Mouse (Mus musculus) kidney, postnatal 14 days (tissue): Measurements from ENCODE around the gene Twnk.
"Not testable (repeated sequence)": the region's sequence is repeated elsewhere in the genome, so short reads cannot be mapped to it uniquely, and the experiment has no call there.

ENCODE experiments used
- DNase-seq: peaks from one replicate; pipeline ENCODE4 v3.0.0; 2022; ENCODE audit warnings: mixed read lengths

Gene Twnk

DNA sequence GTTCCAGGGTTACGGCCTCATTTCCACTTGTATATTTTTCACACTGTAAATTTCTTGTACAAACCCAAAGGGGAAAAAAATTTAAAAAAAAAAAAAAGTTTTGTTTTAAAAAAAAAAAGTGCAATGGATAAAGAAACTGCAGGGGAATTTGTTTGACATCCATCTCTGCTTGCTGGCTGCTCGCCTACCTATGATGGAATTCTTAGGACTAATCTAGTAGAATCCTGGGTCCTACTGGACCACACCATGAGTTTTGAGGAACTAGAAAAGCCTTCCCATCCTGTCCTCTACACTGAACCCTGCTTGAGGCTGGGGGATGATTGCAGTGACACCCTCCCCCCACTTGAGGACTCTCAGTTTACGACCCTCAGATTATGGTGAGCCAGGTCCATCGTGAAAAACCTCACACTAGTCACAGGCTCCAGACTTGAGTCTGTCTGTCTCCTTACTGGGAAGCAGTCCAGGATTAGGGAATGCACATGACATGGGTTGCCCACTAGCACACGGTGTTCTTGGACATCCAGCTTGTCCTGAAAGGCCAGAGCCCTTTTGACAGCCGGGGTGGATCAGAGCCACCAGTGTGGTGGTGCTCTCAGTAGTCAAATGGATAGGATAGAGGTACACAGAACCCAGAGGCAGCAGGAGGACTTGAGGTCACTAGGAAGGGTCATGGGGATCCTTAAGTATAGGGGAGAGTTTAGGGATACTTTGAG lies 21.7 kb downstream of the Twnk start:
- DNase-seq = no peak

DNA sequence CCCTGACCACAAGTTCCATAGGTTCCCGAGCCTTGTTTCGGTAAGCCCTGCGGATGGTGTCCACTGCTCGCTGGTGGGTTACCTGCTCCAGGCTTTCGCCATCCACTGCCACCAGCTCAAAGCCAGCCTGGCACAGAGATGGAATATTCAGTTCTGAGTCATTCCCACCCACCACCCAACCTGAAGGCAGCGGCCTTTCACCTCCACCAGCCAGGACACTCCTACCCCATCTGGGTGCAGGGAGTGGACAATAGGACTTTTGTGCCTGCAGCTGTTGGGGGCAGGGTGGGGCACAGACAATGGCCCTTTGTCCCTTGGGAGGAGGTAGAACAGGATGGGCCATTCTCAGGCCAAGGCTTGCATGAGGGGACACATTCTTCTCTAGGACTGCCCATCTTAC lies 22.4 kb downstream of the Twnk start:
- DNase-seq = no peak

DNA sequence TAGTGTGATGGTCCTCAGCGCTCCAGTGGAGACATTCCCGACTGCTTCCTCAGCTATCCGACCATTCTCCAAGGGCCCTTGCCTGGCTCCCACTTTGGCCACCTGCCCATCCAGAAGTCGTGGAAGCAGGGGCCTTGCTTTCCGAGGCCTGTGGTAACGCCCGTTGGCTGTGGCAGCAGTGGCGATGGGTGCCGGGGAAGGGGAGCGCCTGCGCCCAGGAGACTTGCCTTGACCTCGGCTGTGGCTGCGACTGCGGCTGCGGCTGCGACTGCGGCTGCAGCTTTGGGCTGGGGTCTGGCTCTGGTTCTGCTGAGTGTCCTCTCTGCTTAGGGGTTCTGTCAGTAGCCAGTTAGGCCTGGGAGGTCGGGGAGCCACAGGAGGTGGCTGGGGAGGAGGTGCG lies 23.3 kb downstream of the Twnk start:
- DNase-seq = no peak

DNA sequence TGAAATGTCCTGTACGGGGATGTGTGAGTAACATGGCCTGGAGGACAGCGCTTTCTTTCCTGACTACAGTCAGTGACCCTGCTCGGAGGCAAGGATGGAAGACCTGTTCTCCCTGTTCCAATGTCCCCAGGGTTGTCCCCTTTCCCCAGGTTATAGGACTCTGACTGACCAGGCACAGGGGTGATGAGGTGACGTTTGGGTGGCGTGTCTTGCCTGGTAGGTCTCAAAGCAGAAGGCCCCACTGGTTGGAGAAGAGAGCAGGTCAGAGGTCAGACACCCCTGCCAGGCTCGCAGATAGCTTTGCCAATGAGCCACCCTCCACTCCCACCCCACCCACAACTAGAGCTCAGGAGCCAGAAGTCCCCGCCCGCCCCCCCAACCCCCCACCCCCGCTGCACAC lies 24.1 kb downstream of the Twnk start:
- DNase-seq = no peak

DNA sequence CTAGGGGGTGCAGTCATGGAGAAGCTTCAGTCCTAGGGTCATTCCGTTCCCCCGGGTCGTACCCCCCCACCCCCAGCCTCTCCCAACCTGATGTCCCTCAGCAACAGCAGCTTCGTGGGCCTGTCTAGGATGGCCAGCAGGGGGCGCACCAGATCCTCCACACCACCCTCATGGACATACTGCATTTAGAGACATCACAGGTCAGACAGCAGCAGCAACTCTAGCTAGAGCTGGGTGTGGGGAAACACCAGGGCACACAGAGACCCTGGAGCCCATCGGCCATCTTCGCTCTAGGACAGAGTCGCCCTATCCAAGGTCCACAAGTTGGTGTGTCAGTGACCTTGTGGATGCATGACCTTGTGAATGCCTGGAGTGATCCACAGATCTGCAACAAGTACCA lies 24.6 kb downstream of the Twnk start:
- DNase-seq = peak; percentile 70

DNA sequence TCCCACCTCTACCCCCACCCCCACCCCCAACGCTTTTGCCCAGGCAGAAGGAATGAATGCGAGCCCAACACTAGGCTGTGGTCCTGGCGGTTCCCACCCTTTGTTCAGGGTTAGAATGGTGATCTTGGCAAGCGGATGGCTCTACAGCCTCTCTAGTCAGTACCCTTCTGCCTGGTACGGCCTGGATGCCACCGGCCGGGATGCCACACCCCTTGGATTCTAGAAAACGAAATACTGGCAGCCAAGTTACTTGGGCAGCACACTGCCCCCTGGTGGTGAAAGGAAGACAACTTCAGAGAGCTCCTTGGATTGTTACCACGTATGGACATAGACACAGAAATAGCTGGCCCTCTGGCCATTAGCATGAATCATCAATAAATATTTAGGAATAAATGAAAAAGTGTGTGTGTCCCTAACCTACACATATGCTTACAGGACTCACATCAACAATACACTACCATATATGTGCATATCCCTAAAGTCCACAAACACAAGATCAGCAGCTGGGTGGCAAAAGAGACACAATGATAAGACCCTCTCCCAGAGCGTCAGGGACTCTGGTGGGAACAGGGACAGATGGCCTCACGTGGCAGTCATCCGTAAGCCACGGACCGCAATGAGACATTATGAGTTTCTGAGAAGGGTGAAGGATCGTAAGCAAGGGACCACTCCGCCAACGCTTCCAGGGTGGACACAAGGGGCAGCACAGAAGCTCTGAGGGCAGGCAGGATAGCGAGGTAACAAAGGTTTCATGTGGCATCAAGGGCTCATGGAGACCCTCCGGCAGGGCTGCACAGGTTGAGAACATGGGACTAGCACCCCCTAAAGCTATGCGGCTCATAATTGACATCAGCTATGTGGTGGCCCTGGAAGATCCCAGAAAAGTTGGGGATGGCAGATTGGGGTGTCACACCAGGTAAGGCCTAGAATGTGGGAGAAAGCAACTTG lies 25.6 kb downstream of the Twnk start:
- peak; percentile 90 for DNase-seq

DNA sequence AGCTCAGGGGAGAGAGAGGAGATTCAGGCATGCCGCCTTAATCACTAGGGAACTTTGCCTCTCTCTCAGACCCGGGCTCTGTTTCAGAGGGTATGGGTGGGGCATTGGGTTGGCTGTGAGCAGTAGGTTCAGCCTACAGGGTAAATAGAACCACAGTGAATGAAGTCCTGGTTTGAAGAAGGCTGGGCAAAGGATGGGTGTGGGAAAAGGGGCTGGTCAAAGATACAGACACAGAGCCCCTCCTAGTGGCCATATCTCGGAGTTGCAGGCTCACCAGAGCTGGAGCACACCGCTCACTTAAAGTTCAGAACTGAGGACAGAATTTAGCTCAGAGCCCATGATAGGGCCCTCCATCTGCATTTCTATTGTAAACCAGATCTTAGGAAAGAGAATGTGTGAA lies 26.3 kb downstream of the Twnk start:
- peak; percentile 86 for DNase-seq

DNA sequence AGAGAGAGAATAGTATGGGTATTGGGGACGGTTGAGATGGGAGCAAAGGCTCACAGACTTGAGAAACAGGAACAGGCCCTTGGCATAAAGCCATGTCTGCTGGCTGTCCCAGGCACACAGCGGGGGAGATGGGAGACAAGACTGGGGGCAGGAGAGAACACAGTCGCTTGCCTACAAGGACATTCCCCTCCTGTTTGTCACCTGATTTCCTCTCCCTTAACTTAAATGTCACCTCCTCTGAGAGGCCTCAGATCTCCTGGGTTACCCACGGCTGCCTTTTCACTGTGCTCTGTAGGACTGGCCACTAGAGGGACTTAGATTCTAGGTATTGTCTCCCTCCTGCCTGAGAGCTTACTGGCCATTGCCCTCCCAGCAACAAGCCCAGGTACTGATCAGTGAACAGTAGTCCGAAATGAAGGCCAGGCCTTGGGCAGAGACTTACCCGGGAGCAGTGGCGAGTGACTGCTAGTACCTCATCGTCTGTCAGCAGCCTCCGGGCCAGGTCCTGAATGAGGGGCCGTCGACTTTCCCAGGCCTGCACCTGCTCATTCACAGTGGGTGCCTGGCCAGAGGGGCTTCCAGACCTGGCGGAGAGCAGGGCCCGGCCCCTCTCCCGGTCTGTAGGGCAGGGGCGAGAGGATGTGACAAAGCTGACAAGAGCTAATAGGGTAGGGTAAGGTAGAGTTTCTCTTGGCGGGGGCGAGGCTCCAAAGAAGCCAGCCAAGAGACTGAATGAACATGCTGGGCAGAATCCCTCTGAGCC lies 27.3 kb downstream of the Twnk start:
- peak; percentile 64 for DNase-seq

DNA sequence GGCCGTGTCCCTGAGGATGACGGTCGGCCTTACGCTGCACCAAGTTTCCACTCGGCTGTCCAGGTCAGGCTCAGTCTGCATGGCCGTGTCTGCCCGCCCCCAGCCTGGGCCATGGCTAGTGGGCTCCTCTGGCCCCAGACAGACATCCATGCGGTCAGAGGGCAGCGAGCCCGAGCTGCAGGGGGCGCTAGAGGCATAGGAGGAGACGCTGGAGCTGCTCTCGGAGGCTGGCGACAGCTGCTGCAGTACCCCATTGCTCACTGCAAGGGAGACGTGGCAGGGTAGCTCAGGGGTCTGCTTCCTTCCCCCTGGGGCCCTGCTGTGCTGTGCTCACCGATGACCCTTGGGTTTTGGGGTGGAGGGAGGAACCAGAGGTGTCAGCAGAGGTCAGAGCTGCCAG lies 31.4 kb downstream of the Twnk start:
- DNase-seq = peak; percentile 42

DNA sequence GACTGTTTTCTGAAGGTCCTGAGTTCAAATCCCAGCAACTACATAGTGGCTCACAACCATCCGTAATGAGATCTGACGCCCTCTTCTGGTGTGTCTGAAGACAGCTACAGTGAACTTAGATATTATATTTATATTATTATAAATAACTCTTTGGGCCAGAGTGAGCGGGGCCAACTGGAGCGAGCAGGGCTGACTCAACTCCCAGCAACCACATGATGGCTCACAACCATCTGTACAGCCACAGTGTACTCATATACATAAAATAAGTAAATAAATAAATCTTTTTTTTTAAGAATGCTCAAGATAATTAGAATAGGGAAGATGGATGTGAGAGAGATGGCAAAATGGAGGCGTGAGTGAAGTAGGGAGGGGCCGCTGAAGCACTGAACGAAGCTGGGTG lies 32.7 kb downstream of the Twnk start:
- not testable (repeated sequence) for DNase-seq

DNA sequence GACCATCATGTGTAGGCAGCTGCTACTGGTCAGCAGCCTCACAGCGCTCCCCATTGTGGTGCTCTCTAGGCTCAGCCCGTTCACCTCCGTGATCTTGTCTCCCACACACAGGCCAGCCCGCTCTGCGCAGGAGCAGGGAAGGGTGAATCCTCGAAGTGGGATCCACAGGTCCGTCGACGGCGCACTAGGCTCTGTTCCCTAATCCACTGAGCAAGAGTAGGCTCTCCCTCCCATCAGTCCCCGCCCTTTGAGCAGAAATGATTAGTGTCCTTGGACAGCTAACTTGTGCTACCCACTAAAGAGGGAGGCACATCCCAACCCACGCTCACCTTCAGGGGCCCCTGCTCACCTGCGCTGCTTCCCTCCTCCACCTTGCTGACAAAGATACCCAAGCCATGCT lies 34.8 kb downstream of the Twnk start:
- DNase-seq = no peak

DNA sequence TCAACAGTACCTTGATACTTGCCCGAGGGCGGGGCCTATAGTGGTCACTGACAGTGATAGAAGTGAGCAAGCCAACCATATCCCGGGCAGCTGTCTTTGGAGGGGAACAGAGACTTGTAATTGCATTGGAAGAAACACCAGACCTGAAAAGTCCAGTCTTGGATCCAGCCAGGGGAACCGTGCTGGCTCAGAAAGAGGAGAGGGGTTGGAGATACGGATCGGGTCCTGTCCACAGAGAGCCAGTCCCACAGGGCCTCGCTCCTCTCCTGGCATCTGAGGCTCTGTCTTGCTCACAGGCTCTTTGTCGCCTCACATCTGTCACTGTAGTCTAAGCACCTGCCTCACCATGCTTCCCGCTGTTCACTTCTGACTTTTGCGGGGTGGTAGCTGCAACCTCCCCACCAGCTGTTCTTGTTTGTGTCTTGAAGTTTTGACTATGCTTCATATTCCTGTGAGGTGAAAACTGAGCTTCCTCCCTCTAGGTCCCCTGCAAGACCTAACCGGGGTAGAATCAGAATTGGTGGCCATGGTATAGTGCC lies 39.0 kb downstream of the Twnk start:
- no peak for DNase-seq

DNA sequence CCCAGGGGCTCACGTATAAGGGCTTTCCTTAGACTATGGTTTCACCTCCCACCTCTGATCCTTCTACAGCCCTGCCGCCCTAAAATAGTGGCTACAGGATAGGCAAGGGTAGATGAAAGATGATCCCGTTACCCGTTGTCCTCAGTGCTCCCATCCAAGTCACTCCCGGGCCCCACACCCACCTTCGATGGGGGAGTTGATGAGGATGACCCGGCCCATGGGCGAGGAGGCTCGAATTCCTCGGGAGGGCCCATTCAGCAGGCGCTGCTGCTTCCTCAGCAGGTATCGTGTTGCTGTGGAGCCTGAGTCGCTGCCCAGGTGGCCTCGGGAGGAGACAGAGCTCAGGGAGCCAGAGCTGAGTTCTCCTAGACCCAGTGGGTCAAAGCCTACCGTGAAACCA lies 39.8 kb downstream of the Twnk start:
- no peak for DNase-seq

DNA sequence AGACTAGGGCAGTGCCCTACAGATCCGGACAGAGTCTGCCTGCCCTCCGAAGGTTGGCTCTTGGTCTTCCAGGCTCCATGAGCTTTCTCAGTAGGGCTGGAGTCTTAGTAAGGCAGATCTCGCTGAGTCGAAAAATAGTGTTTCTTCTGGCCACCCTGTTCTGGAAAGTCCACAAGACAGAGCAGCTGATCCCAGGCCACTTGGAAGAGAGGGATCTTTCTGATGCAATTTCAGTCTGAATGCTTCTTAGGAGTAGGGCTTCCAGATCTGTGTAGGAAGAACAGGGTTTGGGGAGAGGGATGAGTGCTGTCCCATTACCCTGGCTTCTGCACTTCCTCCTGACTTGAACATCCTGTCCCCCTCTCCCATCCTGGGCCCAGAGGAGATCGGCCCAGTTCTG lies 40.2 kb downstream of the Twnk start, which contains the start of gene Pdzd7:
Pdzd7 (minus strand) TSS at position 67 of the 400 bp plus-strand sequence.
- DNase-seq = no peak

DNA sequence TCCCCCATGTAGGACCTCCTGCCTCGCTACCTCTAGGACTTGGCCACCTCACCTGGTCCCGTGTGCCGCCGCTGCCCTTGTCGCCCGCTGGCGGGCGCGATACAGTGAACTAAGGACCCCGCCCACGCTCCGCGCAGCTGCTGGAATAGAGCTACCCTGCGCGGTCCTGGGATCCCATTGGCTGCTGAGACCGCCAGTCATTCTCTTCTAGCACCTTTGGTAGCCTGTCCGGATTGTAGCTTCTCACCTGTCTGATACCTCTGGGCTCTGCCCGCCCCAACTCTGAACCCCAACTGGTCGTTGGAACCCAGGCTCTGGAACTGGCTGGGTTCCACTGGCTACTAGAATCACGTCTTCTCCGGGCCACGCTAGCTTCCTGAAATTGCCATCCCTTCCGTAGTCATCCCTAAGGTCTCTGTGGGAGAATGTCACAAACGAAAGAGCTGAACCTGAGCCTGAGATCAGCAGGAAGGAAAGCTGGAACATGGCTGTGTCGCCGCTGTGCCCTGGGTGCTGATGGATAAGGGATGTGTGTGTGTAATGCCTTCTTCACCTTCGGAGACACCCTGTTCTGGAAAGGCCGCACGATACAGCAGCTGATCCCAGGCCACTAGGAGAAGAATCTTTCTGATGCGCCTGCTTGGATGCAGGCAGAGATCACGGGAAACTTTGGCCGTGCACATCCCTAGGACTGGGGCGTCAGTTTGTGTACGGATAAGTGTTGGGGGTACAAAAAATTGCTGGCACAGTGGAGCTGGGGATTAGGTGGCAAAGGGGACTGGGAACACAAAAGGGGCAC lies 41.3 kb downstream of the Twnk start:
- peak; percentile 91 for DNase-seq

DNA sequence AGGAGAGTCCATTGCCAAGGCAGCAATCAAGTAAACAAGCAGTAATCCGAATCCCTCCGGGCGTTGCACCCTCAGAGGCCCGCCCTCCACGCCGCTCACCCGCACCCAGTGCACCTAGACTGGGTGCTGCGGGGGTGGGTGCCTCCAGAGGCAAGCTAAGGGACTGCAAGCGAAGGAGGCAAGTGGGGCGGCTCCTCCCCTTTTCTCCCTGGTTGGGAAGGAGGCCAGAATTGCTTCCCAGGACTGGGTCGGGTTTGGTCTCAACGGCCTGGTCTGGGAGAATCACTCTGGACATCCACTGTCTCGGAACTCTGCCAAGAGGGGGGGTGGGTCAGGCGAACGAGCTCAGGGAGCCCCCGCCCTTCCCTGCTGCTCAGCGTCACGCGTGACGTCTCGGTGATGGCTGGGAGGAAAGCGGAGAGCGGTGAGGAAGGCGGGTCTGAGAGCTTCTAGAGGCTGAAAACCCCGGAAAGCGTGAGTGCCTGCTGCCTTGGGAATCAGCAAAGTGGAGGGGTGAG lies 42.0 kb downstream of the Twnk start, which contains the start of gene Sfxn3:
Sfxn3 (plus strand) TSS at position 87 of the 518 bp plus-strand sequence.
- DNase-seq = peak; percentile 96

DNA sequence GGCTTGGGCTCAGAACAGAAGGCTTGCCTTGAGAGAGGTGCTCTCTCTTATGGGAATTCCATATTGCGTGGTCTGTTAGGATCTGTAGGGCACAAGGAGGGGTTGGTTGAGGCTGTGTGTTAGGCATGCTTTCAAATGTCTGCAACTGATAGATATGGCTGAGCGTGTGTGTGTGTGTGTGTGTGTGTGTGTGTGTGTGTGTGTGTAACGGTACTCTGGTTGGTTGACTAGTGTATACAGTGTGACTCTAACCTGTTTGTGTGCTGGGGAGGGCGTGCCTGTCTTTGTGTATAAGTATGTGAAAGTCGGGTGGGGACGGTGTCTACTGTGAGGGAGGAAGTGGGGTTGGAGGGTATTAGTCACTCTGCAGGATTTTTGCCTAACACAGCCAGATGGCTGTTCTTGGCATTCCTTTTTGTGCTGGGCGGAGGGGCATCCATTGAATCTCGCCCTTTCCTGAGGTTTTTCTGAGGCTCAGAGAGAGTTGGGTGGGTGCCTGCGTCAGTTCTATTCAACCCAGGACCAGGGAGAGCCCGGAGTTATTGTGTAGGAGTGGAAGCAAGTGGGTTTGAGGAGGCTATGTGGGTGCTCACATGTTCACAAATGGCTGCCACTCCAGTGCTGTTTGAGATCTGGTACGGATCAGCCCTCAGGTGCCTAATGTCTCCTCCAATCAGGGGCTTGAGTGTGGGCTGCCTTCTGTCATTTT lies 42.6 kb downstream of the Twnk start:
- DNase-seq = peak; percentile 55

DNA sequence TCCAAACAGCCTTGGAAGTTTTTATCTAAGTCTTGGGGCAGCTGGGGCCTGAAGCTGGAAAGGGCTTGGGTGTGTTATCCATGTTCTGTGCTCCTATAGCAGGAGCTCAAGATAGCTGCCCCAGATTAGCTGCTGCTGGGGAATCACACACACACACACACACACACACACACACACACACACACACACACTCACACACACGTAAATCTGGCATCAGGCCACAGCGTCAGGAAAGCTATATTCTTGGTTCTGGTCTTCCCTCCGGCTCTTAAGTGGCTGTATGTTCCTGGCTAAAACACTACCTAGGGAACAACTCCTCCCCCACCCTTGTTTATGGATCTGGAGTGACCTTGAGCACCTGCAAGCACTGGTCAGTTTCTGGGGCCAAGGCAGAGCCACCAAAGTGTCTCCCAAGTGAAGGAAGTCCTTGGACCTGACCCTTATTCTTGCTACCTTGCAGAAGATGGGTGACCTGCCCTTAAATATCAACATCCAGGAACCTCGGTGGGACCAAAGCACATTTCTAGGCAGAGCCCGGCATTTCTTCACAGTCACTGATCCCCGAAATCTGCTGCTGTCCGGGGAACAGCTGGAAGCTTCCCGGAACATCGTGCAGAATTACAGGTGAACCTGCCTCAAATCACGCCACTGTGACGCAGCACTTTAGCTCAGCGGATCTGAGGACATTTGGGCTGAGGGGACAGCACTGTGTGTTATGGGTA lies 43.3 kb downstream of the Twnk start:
- no peak for DNase-seq

DNA sequence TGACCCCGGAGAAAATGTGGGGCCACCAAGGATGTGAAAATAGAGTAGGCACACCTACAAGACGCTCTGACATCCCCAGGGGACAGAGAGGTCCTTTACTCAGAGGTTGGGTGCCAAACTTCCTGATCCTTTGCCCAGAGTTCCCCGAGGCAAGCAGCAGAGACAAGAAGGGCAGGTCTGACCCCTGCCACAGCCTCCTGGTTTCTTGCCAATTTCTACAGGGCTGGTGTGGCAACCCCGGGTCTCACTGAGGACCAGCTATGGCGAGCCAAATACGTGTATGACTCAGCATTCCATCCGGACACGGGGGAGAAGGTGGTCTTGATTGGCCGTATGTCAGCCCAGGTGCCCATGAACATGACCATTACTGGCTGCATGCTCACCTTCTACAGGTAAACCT lies 44.1 kb downstream of the Twnk start:
- no peak for DNase-seq

DNA sequence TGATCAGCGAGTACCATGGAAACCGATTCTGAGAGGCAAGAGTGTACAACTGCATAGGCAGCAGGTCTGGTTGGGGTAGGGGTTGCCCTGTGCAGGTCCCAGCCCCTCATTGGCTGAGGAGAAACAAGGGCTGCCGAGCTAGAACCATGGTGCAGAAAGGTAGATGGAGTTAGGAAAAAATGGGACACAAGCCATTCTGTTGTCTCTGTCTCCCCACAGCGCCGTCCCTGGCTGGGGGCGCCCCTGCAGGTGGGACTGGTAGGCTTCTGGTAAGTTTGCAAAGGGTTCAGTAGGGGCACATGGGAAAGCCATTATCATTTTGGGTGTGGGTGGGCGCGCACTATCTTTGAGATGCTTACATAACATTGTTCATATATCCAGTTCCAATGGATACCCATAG lies 48.0 kb downstream of the Twnk start:
- DNase-seq = no peak
